Mouse (Mus musculus) neural tube, embryonic 15.5 days (tissue): ENCODE measurements around the gene Nanp. TPM values are rescaled to one million over a fixed set of nuclear protein-coding genes. Genes with fewer than 3 reads are reported as not detected.

ENCODE experiments used
- ATAC-seq: fragments of 200-750 bp; cut with Nextera tagmentation; 2 replicates; pipeline ENCODE4 v1.8.0; 2017; ENCODE audit warnings: mild to moderate bottlenecking, moderate TSS enrichment, moderate library complexity; ENCODE audit not compliant: low FRiP score
- H3K27ac ChIP-seq: fragments of 300-500 bp; sonication (generic); replicated peaks from 2 replicates; pipeline ENCODE4 v1.5.1; 2015; ENCODE audit warnings: mild to moderate bottlenecking, inconsistent platforms
- H3K27me3 ChIP-seq: fragments of 300-500 bp; sonication (generic); replicated peaks from 2 replicates; pipeline ENCODE4 v1.6.1; 2015; ENCODE audit warnings: inconsistent platforms
- H3K36me3 ChIP-seq: fragments of 300-500 bp; sonication (generic); 2 replicates; pipeline ENCODE4 v1.6.1; 2015; ENCODE audit warnings: inconsistent platforms
- H3K4me1 ChIP-seq: fragments of 300-500 bp; sonication (generic); 2 replicates; pipeline ENCODE4 v1.6.1; 2015; ENCODE audit warnings: inconsistent platforms
- H3K4me2 ChIP-seq: fragments of 300-500 bp; sonication (generic); 2 replicates; pipeline ENCODE4 v1.6.1; 2015; ENCODE audit warnings: inconsistent platforms, mild to moderate bottlenecking, moderate library complexity
- H3K4me3 ChIP-seq: fragments of 300-500 bp; sonication (generic); replicated peaks from 2 replicates; pipeline ENCODE4 v1.5.1; 2015; ENCODE audit warnings: mild to moderate bottlenecking, inconsistent platforms
- H3K9ac ChIP-seq: fragments of 300-500 bp; sonication (generic); replicated peaks from 2 replicates; pipeline ENCODE4 v1.6.1; 2015; ENCODE audit warnings: mild to moderate bottlenecking, inconsistent platforms
- H3K9me3 ChIP-seq: fragments of 300-500 bp; sonication (generic); replicated peaks from 2 replicates; pipeline ENCODE4 v1.6.1; 2016; ENCODE audit warnings: inconsistent platforms
- WGBS: fragments of 180-500 bp; shearing (Covaris S2); methylation state at CpG from one replicate; pipeline ENCODE4 v1.1.7; 2015; ENCODE audit warnings: mixed read lengths; 5-methylcytosine and 5-hydroxymethylcytosine counted together
- polyA plus RNA-seq: library from polyadenylated mRNA; unstranded; fragments of >200 nt; fragmentation: Nextera tagmentation; extraction: Ambion mirVana; gene quantifications from 2 replicates; pipeline ENCODE4 v1.2.1, GENCODE M21; 2015

The Nanp gene
- polyA plus RNA-seq, 1 experiment from 2014 or later: 37.8 TPM

GRCm38 (mm10) chr2:150995324-150995723 lies 43.9 kb downstream of the Nanp start:
- no peak overlapping the region for H3K27ac ChIP-seq
- H3K4me1 ChIP-seq: peaks cover 3% of the 10 kb centered on the region
- no peak overlapping the region for H3K4me2 ChIP-seq
- no peak overlapping the region for H3K4me3 ChIP-seq
- 84% methylated on average over 4 of the region's 4 CpGs for WGBS
- no peaks in the 10 kb centered on the region for H3K9me3 ChIP-seq
- no peak for ATAC-seq
- no peaks in the 10 kb centered on the region for H3K36me3 ChIP-seq
- no peak overlapping the region for H3K9ac ChIP-seq
- H3K27me3 ChIP-seq: no peaks in the 10 kb centered on the region

GRCm38 (mm10) chr2:150991050-150991449 lies 48.1 kb downstream of the Nanp start:
- no peaks in the 10 kb centered on the region for H3K27me3 ChIP-seq
- no peaks in the 10 kb centered on the region for H3K9me3 ChIP-seq
- no peaks in the 10 kb centered on the region for H3K4me1 ChIP-seq
- no peak overlapping the region for H3K4me3 ChIP-seq
- H3K9ac ChIP-seq: no peak overlapping the region
- no peaks in the 10 kb centered on the region for H3K36me3 ChIP-seq
- 70% methylated on average over 4 of the region's 4 CpGs for WGBS
- no peak overlapping the region for H3K4me2 ChIP-seq
- ATAC-seq: no peak
- H3K27ac ChIP-seq: no peak overlapping the region

GRCm38 (mm10) chr2:150990506-150990905 lies 48.7 kb downstream of the Nanp start:
- ATAC-seq: no peak
- no peaks in the 10 kb centered on the region for H3K4me1 ChIP-seq
- H3K9me3 ChIP-seq: no peaks in the 10 kb centered on the region
- H3K9ac ChIP-seq: no peak overlapping the region
- H3K4me2 ChIP-seq: no peak overlapping the region
- no peaks in the 10 kb centered on the region for H3K27me3 ChIP-seq
- WGBS: 83% methylated on average over 2 of the region's 2 CpGs
- no peaks in the 10 kb centered on the region for H3K36me3 ChIP-seq
- no peak overlapping the region for H3K4me3 ChIP-seq
- H3K27ac ChIP-seq: no peak overlapping the region

GRCm38 (mm10) chr2:150985359-150985758 lies 53.8 kb downstream of the Nanp start:
- no peak overlapping the region for H3K9ac ChIP-seq
- ATAC-seq: no peak
- H3K27me3 ChIP-seq: no peaks in the 10 kb centered on the region
- no peaks in the 10 kb centered on the region for H3K4me1 ChIP-seq
- no peaks in the 10 kb centered on the region for H3K36me3 ChIP-seq
- WGBS: 99% methylated on average over 2 of the region's 2 CpGs
- no peaks in the 10 kb centered on the region for H3K9me3 ChIP-seq
- no peak overlapping the region for H3K27ac ChIP-seq
- no peak overlapping the region for H3K4me3 ChIP-seq
- H3K4me2 ChIP-seq: no peak overlapping the region

- Histone ChIP-seq H3K9ac (no peak overlapping the region), H3K9me3 (no peaks in the 10 kb centered on the region), H3K4me3 (no peak overlapping the region), H3K36me3 (no peaks in the 10 kb centered on the region), H3K4me1 (no peaks in the 10 kb centered on the region), H3K27ac (no peak overlapping the region), H3K4me2 (no peak overlapping the region), H3K27me3 (no peaks in the 10 kb centered on the region)
- ATAC-seq: no peak
Observed at GRCm38 (mm10) chr2:150982051-150982450, 57.1 kb downstream of the Nanp start.

GRCm38 (mm10) chr2:150981524-150981923 lies 57.7 kb downstream of the Nanp start:
- Histone ChIP-seq H3K4me3 (no peak overlapping the region), H3K27me3 (no peaks in the 10 kb centered on the region), H3K4me1 (no peaks in the 10 kb centered on the region), H3K27ac (no peak overlapping the region), H3K9me3 (no peaks in the 10 kb centered on the region), H3K4me2 (no peak overlapping the region), H3K9ac (no peak overlapping the region), H3K36me3 (no peaks in the 10 kb centered on the region)
- ATAC-seq: no peak
- 89% methylated on average over 7 of the region's 7 CpGs for WGBS

- H3K4me2 ChIP-seq: no peak overlapping the region
- no peak overlapping the region for H3K9ac ChIP-seq
- H3K36me3 ChIP-seq: no peaks in the 10 kb centered on the region
- ATAC-seq: no peak
- H3K9me3 ChIP-seq: no peaks in the 10 kb centered on the region
- WGBS: 89% methylated on average over 14 of the region's 14 CpGs
- H3K27me3 ChIP-seq: no peaks in the 10 kb centered on the region
- no peak overlapping the region for H3K27ac ChIP-seq
- H3K4me3 ChIP-seq: no peak overlapping the region
- no peaks in the 10 kb centered on the region for H3K4me1 ChIP-seq
Observed at GRCm38 (mm10) chr2:150979861-150980620, 59.2 kb downstream of the Nanp start.

Other genes starting within 250 kb of the Nanp start
- gene Abhd12, start 134.7 kb downstream of the Nanp start, polyA plus RNA-seq: 126 and 148 TPM in 2 replicates
- gene Gins1, start 134.0 kb downstream of the Nanp start, polyA plus RNA-seq: 12.8 and 16.1 TPM in 2 replicates
- gene Ninl, start within 50 bp of the Nanp start, polyA plus RNA-seq: 2.9 and 3.7 TPM in 2 replicates
- gene Gm14151, start 53.0 kb upstream of the Nanp start, polyA plus RNA-seq: not detected in 2 replicates
- gene Gm14147, start 58.8 kb upstream of the Nanp start, polyA plus RNA-seq: not detected in 2 replicates